Mouse (Mus musculus) CH12.LX (cell line): Measurements from ENCODE around the gene Psmd14. TPM values are rescaled to one million over a fixed set of nuclear protein-coding genes. Genes with fewer than 3 reads are reported as not detected.

Source experiments
- DNase-seq: peaks from one replicate; pipeline ENCODE4 v3.0.0-alpha.2; 2013; ENCODE audit errors: extremely low read depth
- H3K27ac ChIP-seq: 2 replicates; pipeline ENCODE4 v1.5.1; 2012; ENCODE audit warnings: low read depth, mild to moderate bottlenecking, control low read depth, moderate library complexity; ENCODE audit not compliant: insufficient read depth
- H3K27me3 ChIP-seq: replicated peaks from 2 replicates; pipeline ENCODE3; 2012; ENCODE audit warnings: inconsistent platforms
- H3K36me3 ChIP-seq, 2 experiments: replicated peaks in 1 of 2; 2 replicates each; pipeline versions ENCODE3 to v1.6.1; 2012; ENCODE audit warnings: inconsistent platforms in 1 of 2, low read length in 1 of 2, mild to moderate bottlenecking in 1 of 2, mixed read lengths in 1 of 2, moderate library complexity in 1 of 2; ENCODE audit not compliant: control insufficient read depth in 1 of 2, insufficient read depth in 1 of 2
- H3K4me1 ChIP-seq, 2 experiments: 2 replicates each; pipeline ENCODE4 v1.6.1; 2012; ENCODE audit warnings: inconsistent platforms in 1 of 2, moderate library complexity in 1 of 2; ENCODE audit not compliant: insufficient read depth in 2 of 2, control insufficient read depth in 1 of 2
- H3K4me2 ChIP-seq: 2 replicates; pipeline ENCODE4 v1.6.1; 2012; ENCODE audit warnings: low read depth, mild to moderate bottlenecking, control low read depth; ENCODE audit not compliant: poor library complexity, insufficient read depth, severe bottlenecking
- H3K4me3 ChIP-seq, 3 experiments: fragments of 150-350 bp in 1 of 3; sonication (generic) in 1 of 3; replicated peaks in 1 of 3; 2 replicates each; pipeline versions ENCODE3 to v1.5.1; 2011 to 2012; ENCODE audit warnings: low read depth in 2 of 3, low read length in 2 of 3, mild to moderate bottlenecking in 2 of 3, moderate library complexity in 2 of 3, control low read depth in 1 of 3, improper control_type of control experiment in 1 of 3, inconsistent platforms in 1 of 3, mixed read lengths in 1 of 3; ENCODE audit not compliant: poor library complexity in 1 of 3
- H3K79me2 ChIP-seq: replicated peaks from 2 replicates; pipeline ENCODE4 v1.6.1; 2012; ENCODE audit warnings: mild to moderate bottlenecking, moderate library complexity; ENCODE audit not compliant: control insufficient read depth, poor library complexity, insufficient read depth, severe bottlenecking; ENCODE audit errors: extremely low read depth
- H3K9ac ChIP-seq: 2 replicates; pipeline ENCODE4 v1.6.1; 2012; ENCODE audit warnings: low read depth, mild to moderate bottlenecking, control low read depth, moderate library complexity; ENCODE audit not compliant: insufficient read depth
- H3K9me3 ChIP-seq: replicated peaks from 2 replicates; pipeline ENCODE3; 2012; ENCODE audit warnings: low read length, inconsistent platforms, mixed read lengths
- BHLHE40 ChIP-seq: IDR thresholded peaks from 2 replicates; pipeline ENCODE4 v1.6.1; 2011; ENCODE audit warnings: mild to moderate bottlenecking, low read depth, low read length, improper control_type of control experiment
- ELF1 ChIP-seq: IDR thresholded peaks from 2 replicates; pipeline ENCODE4 v1.6.1; 2014; ENCODE audit warnings: low read depth, mild to moderate bottlenecking, inconsistent platforms, low read length, improper control_type of control experiment
- EP300 ChIP-seq: IDR thresholded peaks from 2 replicates; pipeline ENCODE4 v1.6.1; 2011; ENCODE audit warnings: low read length, improper control_type of control experiment
- GABPA ChIP-seq: IDR thresholded peaks from 2 replicates; pipeline ENCODE4 v1.6.1; 2012; ENCODE audit warnings: low read depth, low read length, improper control_type of control experiment, inconsistent platforms; ENCODE audit not compliant: insufficient replicate concordance
- IRF4 ChIP-seq: IDR thresholded peaks from 2 replicates; pipeline ENCODE4 v1.6.1; 2014; ENCODE audit warnings: low read depth, mild to moderate bottlenecking, inconsistent platforms, low read length, improper control_type of control experiment
- MAX ChIP-seq: IDR thresholded peaks from 2 replicates; pipeline ENCODE4 v1.6.1; 2011; ENCODE audit warnings: low read length, improper control_type of control experiment
- MAZ ChIP-seq: IDR thresholded peaks from 2 replicates; pipeline ENCODE4 v1.6.1; 2012; ENCODE audit warnings: low read depth, mild to moderate bottlenecking, inconsistent platforms, low read length, improper control_type of control experiment, moderate library complexity
- MEF2A ChIP-seq: IDR thresholded peaks from 2 replicates; pipeline ENCODE4 v1.6.1; 2014; ENCODE audit warnings: low read depth, mild to moderate bottlenecking, inconsistent platforms, low read length, improper control_type of control experiment, borderline replicate concordance
- MXI1 ChIP-seq: IDR thresholded peaks from 2 replicates; pipeline ENCODE4 v1.6.1; 2011; ENCODE audit warnings: mild to moderate bottlenecking, low read depth, low read length, improper control_type of control experiment
- MYC ChIP-seq: IDR thresholded peaks from 2 replicates; pipeline ENCODE4 v1.6.1; 2011; ENCODE audit warnings: low read depth, mild to moderate bottlenecking, improper control_type of control experiment, low read length
- NELFE ChIP-seq: IDR thresholded peaks from 2 replicates; pipeline ENCODE4 v1.6.1; 2011; ENCODE audit warnings: low read depth, low read length, improper control_type of control experiment
- NRF1 ChIP-seq: IDR thresholded peaks from 2 replicates; pipeline ENCODE4 v1.6.1; 2014; ENCODE audit warnings: low read depth, mild to moderate bottlenecking, inconsistent platforms, low read length, improper control_type of control experiment, moderate library complexity
- POLR2A ChIP-seq: IDR thresholded peaks from 2 replicates; pipeline ENCODE4 v1.6.1; 2011; ENCODE audit warnings: low read depth, mild to moderate bottlenecking, improper control_type of control experiment, low read length
- POLR2AphosphoS2 ChIP-seq: IDR thresholded peaks from 2 replicates; pipeline ENCODE4 v1.6.1; 2011; ENCODE audit warnings: low read depth, low read length, improper control_type of control experiment
- RCOR1 ChIP-seq: conservative IDR thresholded peaks from 2 replicates; pipeline ENCODE4 v1.6.1; 2012; ENCODE audit warnings: low read depth, mild to moderate bottlenecking, inconsistent platforms, low read length, improper control_type of control experiment
- SMC3 ChIP-seq: IDR thresholded peaks from 2 replicates; pipeline ENCODE4 v1.6.1; 2011; ENCODE audit warnings: low read depth, low read length, improper control_type of control experiment
- TBP ChIP-seq: conservative IDR thresholded peaks from 2 replicates; pipeline ENCODE4 v1.6.1; 2011; ENCODE audit warnings: low read depth, low read length, improper control_type of control experiment
- USF1 ChIP-seq: IDR thresholded peaks from 2 replicates; pipeline ENCODE4 v1.6.1; 2014; ENCODE audit warnings: low read depth, mild to moderate bottlenecking, inconsistent platforms, low read length, improper control_type of control experiment
- ZC3H11A ChIP-seq: IDR thresholded peaks from 2 replicates; pipeline ENCODE4 v1.6.1; 2012; ENCODE audit warnings: low read depth, mild to moderate bottlenecking, inconsistent platforms, low read length, improper control_type of control experiment
- ZKSCAN1 ChIP-seq: IDR thresholded peaks from 2 replicates; pipeline ENCODE4 v1.6.1; 2012; ENCODE audit warnings: low read depth, inconsistent platforms, low read length, improper control_type of control experiment, borderline replicate concordance
- ZNF384 ChIP-seq: IDR thresholded peaks from 2 replicates; pipeline ENCODE4 v1.6.1; 2012; ENCODE audit warnings: low read depth, low read length, improper control_type of control experiment, inconsistent platforms
- dilution Hi-C: fragments of 300-500 bp; cut with MboI; formaldehyde crosslinking; loops from 2 replicates; pipeline ENCODE4 v1.14.3; 2020; ENCODE audit warnings: low sequenced_read_pairs; ENCODE audit not compliant: extremely low pct_unique_long_range_greater_than_20kb, extremely low pct_ligation_motif_present
- in situ Hi-C: fragments of 300-500 bp; cut with MboI; formaldehyde crosslinking; loops from 3 replicates; pipeline ENCODE4 v1.14.3; 2019; ENCODE audit warnings: low sequenced_read_pairs, low pct_ligation_motif_present, low pct_unique_long_range_greater_than_20kb, mixed read lengths
- polyA plus RNA-seq: library from polyadenylated mRNA; unstranded; fragments of >175 nt; gene quantifications from 2 replicates; pipeline ENCODE4 v1.2.1, GENCODE M21; 2012; ENCODE audit warnings: low read depth; ENCODE audit not compliant: insufficient read length
- total RNA-seq, 2 experiments: library from RNA; depleted of rRNA; stranded (reverse); fragments of 300-350 nt in 1 of 2; fragments of >200 nt in 1 of 2; gene quantifications; 2 replicates each; pipeline ENCODE4 v1.2.3; 2012 to 2014

The Psmd14 gene
- total and polyA plus RNA-seq, 3 experiments = 159 to 418 (median 267) TPM

GRCm38 (mm10) chr2:61734175-61734574 is 22.7 kb downstream of the Psmd14 start:
- no peak overlapping the region for H3K4me2 ChIP-seq
- H3K27me3 ChIP-seq = no peaks in the 10 kb centered on the region
- no peak for DNase-seq
- TF ChIP-seq GABPA = no peak
- no peak for TF ChIP-seq MYC
- no peak for TF ChIP-seq ZC3H11A
- no peak for TF ChIP-seq RCOR1
- TF ChIP-seq TBP = no peak
- no peak for TF ChIP-seq MEF2A
- TF ChIP-seq ELF1 = no peak
- TF ChIP-seq MAX = no peak
- TF ChIP-seq BHLHE40 = no peak
- no peak for TF ChIP-seq MAZ
- no peak for TF ChIP-seq SMC3
- TF ChIP-seq ZNF384 = no peak
- no peak for TF ChIP-seq NELFE
- no peak for TF ChIP-seq USF1
- TF ChIP-seq POLR2AphosphoS2 = no peak
- TF ChIP-seq ZKSCAN1 = no peak
- no peak for TF ChIP-seq NRF1
- peaks cover 0 to 51% of the 10 kb centered on the region in 2 experiments; a peak in 3 of 4 replicates for H3K4me1 ChIP-seq
- peaks cover 0 to 47% of the 10 kb centered on the region in 2 experiments for H3K36me3 ChIP-seq
- H3K79me2 ChIP-seq = peaks cover 14% of the 10 kb centered on the region
- H3K9ac ChIP-seq = no peak overlapping the region
- in situ Hi-C loops = no loop called here
- no peaks in the 10 kb centered on the region for H3K9me3 ChIP-seq
- H3K27ac ChIP-seq = no peak overlapping the region
- no peak overlapping the region for H3K4me3 ChIP-seq
- dilution Hi-C loops = no loop called here

DNA sequence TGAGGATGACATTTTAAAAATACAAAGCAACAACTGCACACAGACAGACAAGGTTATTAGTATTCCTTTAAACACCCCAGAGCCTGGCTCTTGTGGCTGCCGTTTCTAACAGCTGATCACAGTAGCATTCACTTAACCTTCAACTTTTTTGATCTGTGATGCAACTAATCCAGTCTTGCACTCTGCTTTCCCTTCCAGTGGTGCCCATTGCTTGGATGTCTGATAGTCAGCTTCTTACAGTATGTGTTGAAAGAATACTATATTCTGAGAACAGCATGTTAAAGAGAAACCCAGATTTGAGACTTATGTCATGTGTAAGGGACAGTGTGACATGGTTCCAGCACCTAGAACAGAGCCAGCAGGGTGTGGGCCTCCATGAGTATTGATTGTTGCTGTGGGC is 34.6 kb downstream of the Psmd14 start:
- TF ChIP-seq POLR2A (no peak), IRF4 (no peak), MXI1 (no peak), EP300 (no peak), SMC3 (no peak), ZC3H11A (no peak), NELFE (no peak), BHLHE40 (no peak)
- no peak overlapping the region for H3K4me3 ChIP-seq
- H3K27me3 ChIP-seq = no peaks in the 10 kb centered on the region
- H3K9ac ChIP-seq = no peak overlapping the region
- DNase-seq = no peak
- dilution Hi-C loops (no loop called here), in situ Hi-C loops (no loop called here)
- peaks cover 4 to 40% of the 10 kb centered on the region in 2 experiments for H3K36me3 ChIP-seq
- no peak overlapping the region for H3K27ac ChIP-seq
- no peak overlapping the region for H3K4me2 ChIP-seq
- peaks cover 0 to 9% of the 10 kb centered on the region in 2 experiments; a peak in 1 of 4 replicates for H3K4me1 ChIP-seq
- H3K9me3 ChIP-seq = no peaks in the 10 kb centered on the region
- H3K79me2 ChIP-seq = peaks cover 19% of the 10 kb centered on the region; the same call in 1 of the 2 replicates
